Mouse (Mus musculus) stomach, postnatal 0 days (tissue): Measurements from ENCODE around the gene Dydc1. TPM values are rescaled to one million over a fixed set of nuclear protein-coding genes. Genes with fewer than 3 reads are reported as not detected.

Experiments used
- ATAC-seq: fragments of 200-750 bp; cut with Nextera tagmentation; 2 replicates; pipeline ENCODE4 v1.8.0; 2017; ENCODE audit not compliant: low FRiP score, low TSS enrichment
- DNase-seq: peaks from one replicate; pipeline ENCODE4 v3.0.0-alpha.2; 2016; ENCODE audit warnings: low spot score
- H3K27ac ChIP-seq: fragments of 300-500 bp; sonication (generic); replicated peaks from 2 replicates; pipeline ENCODE4 v1.5.1; 2014; ENCODE audit warnings: mild to moderate bottlenecking, control low read depth
- H3K27me3 ChIP-seq: fragments of 300-500 bp; sonication (generic); 2 replicates; pipeline ENCODE4 v1.6.1; 2014; ENCODE audit warnings: low read length; ENCODE audit not compliant: control insufficient read depth, insufficient read depth
- H3K36me3 ChIP-seq: fragments of 300-500 bp; sonication (generic); 2 replicates; pipeline ENCODE4 v1.6.1; 2014; ENCODE audit warnings: low read length, mixed read lengths; ENCODE audit not compliant: control insufficient read depth, insufficient read depth
- H3K4me1 ChIP-seq: fragments of 300-500 bp; sonication (generic); replicated peaks from 2 replicates; pipeline ENCODE4 v1.6.1; 2014; ENCODE audit warnings: antibody characterized with exemption; ENCODE audit not compliant: control insufficient read depth, insufficient read depth
- H3K4me2 ChIP-seq: fragments of 300-500 bp; sonication (generic); replicated peaks from 2 replicates; pipeline ENCODE4 v1.6.1; 2014; ENCODE audit warnings: low read depth, mild to moderate bottlenecking, control low read depth, moderate library complexity
- H3K4me3 ChIP-seq: fragments of 300-500 bp; sonication (generic); 2 replicates; pipeline ENCODE4 v1.5.1; 2014; ENCODE audit warnings: low read depth, low read length, control low read depth
- H3K9ac ChIP-seq: fragments of 300-500 bp; sonication (generic); 2 replicates; pipeline ENCODE4 v1.6.1; 2014; ENCODE audit warnings: mild to moderate bottlenecking, low read length, control low read depth, mixed read lengths
- H3K9me3 ChIP-seq: fragments of 300-500 bp; sonication (generic); 2 replicates; pipeline ENCODE4 v1.6.1; 2016; ENCODE audit warnings: low read length; ENCODE audit not compliant: control insufficient read depth
- CTCF ChIP-seq: IDR thresholded peaks from 2 replicates; pipeline ENCODE4 v1.5.1; 2016; ENCODE audit warnings: antibody characterized with exemption, low read depth, mild to moderate bottlenecking, moderate library complexity
- EP300 ChIP-seq: optimal IDR thresholded peaks from 2 replicates; pipeline ENCODE3; 2016; ENCODE audit warnings: antibody characterized with exemption
- WGBS: fragments of 180-500 bp; shearing (Covaris S2); extraction: QIAGEN DNeasy Blood & Tissue Kit; methylation state at CpG from one replicate; pipeline ENCODE4 v1.1.7; 2014; 5-methylcytosine and 5-hydroxymethylcytosine counted together
- polyA plus RNA-seq: library from polyadenylated mRNA; unstranded; fragments of >200 nt; fragmentation: Nextera tagmentation; extraction: Ambion mirVana; gene quantifications from 2 replicates; pipeline ENCODE4 v1.2.1, GENCODE M21; 2015

Gene Dydc1
- polyA plus RNA-seq, 1 experiment from 2014 or later: not detected

- 84% methylated on average over 1 of the region's 1 CpGs for WGBS
- no peaks in the 10 kb centered on the region for H3K9me3 ChIP-seq
- DNase-seq (peak; percentile 19), ATAC-seq (no peak)
- no peak overlapping the region for H3K4me2 ChIP-seq
- no peaks in the 10 kb centered on the region for H3K4me1 ChIP-seq
- no peak overlapping the region for H3K27ac ChIP-seq
- H3K27me3 ChIP-seq: no peaks in the 10 kb centered on the region
- H3K4me3 ChIP-seq: no peak overlapping the region
- no peaks in the 10 kb centered on the region for H3K36me3 ChIP-seq
- TF ChIP-seq EP300 (no peak), CTCF (peak; percentile 54)
- no peak overlapping the region for H3K9ac ChIP-seq
Observed at GRCm38 (mm10) chr14:41087509-41087908, 14.8 kb downstream of the Dydc1 start.

- H3K4me1 ChIP-seq: no peaks in the 10 kb centered on the region
- no peaks in the 10 kb centered on the region for H3K27me3 ChIP-seq
- no peak overlapping the region for H3K9ac ChIP-seq
- ATAC-seq: no peak
- H3K36me3 ChIP-seq: no peaks in the 10 kb centered on the region
- no peak overlapping the region for H3K27ac ChIP-seq
- peak; percentile 29 for DNase-seq
- TF ChIP-seq EP300 (no peak), CTCF (peak; percentile 76)
- H3K4me3 ChIP-seq: no peak overlapping the region
- 43% methylated on average over 8 of the region's 8 CpGs for WGBS
- no peaks in the 10 kb centered on the region for H3K9me3 ChIP-seq
- H3K4me2 ChIP-seq: no peak overlapping the region
Observed at GRCm38 (mm10) chr14:41090777-41091176, 18.1 kb downstream of the Dydc1 start.

- TF ChIP-seq EP300 (no peak), CTCF (peak; percentile 78)
- Histone ChIP-seq H3K27ac (no peak overlapping the region), H3K4me2 (no peak overlapping the region), H3K27me3 (no peaks in the 10 kb centered on the region), H3K4me1 (no peaks in the 10 kb centered on the region), H3K4me3 (no peak overlapping the region), H3K9me3 (no peaks in the 10 kb centered on the region), H3K9ac (no peak overlapping the region), H3K36me3 (no peaks in the 10 kb centered on the region)
- no peak for DNase-seq
- 40% methylated on average over 1 of the region's 1 CpGs for WGBS
- ATAC-seq: no peak
Observed at GRCm38 (mm10) chr14:41094114-41094513, 21.4 kb downstream of the Dydc1 start.

- Histone ChIP-seq H3K4me3 (no peak overlapping the region), H3K36me3 (no peaks in the 10 kb centered on the region), H3K9me3 (no peaks in the 10 kb centered on the region), H3K27me3 (no peaks in the 10 kb centered on the region), H3K4me2 (no peak overlapping the region), H3K27ac (no peak overlapping the region), H3K9ac (no peak overlapping the region), H3K4me1 (no peaks in the 10 kb centered on the region)
- ATAC-seq (no peak), DNase-seq (no peak)
- 77% methylated on average over 3 of the region's 3 CpGs for WGBS
- TF ChIP-seq EP300: no peak
- TF ChIP-seq CTCF: no peak
Observed at GRCm38 (mm10) chr14:41096296-41096860, 23.7 kb downstream of the Dydc1 start.

- H3K4me2 ChIP-seq: no peak overlapping the region
- H3K27ac ChIP-seq: no peak overlapping the region
- no peak overlapping the region for H3K9ac ChIP-seq
- no peaks in the 10 kb centered on the region for H3K4me1 ChIP-seq
- no peak overlapping the region for H3K4me3 ChIP-seq
- DNase-seq: no peak
- H3K9me3 ChIP-seq: no peaks in the 10 kb centered on the region
- no peaks in the 10 kb centered on the region for H3K36me3 ChIP-seq
- ATAC-seq: no peak
- 82% methylated on average over 1 of the region's 1 CpGs for WGBS
- no peak for TF ChIP-seq CTCF
- no peak for TF ChIP-seq EP300
- H3K27me3 ChIP-seq: no peaks in the 10 kb centered on the region
Observed at GRCm38 (mm10) chr14:41098726-41099125, 26.0 kb downstream of the Dydc1 start.

- no peaks in the 10 kb centered on the region for H3K4me1 ChIP-seq
- WGBS: 49% methylated on average over 3 of the region's 3 CpGs
- ATAC-seq: no peak
Observed at GRCm38 (mm10) chr14:41100712-41101111, 28.0 kb downstream of the Dydc1 start.

More at GRCm38 (mm10) chr14:41100712-41101111, 28.0 kb downstream of the Dydc1 start:
- Histone ChIP-seq H3K27ac (no peak overlapping the region), H3K4me3 (no peak overlapping the region), H3K27me3 (no peaks in the 10 kb centered on the region), H3K9ac (no peak overlapping the region), H3K36me3 (no peaks in the 10 kb centered on the region), H3K9me3 (no peaks in the 10 kb centered on the region), H3K4me2 (no peak overlapping the region)
- DNase-seq: no peak
- TF ChIP-seq CTCF (no peak), EP300 (no peak)
